Mouse (Mus musculus) G1E-ER4 (cell line): ENCODE results near the gene Aplp2. TPM values are rescaled to one million over a fixed set of nuclear protein-coding genes. Genes with fewer than 3 reads are reported as not detected.

Source experiments
- GATA1 ChIP-seq: IDR thresholded peaks from one replicate; pipeline ENCODE4 v1.8.0; 2012; ENCODE audit warnings: low read length, inconsistent platforms
- polyA plus RNA-seq: library from polyadenylated mRNA; stranded (reverse); fragments of >175 nt; gene quantifications from 2 replicates; pipeline ENCODE4 v1.2.3, GENCODE M21; 2012

Aplp2 gene
- polyA plus RNA-seq, 1 experiment: 52.4 TPM

GRCm38 (mm10) chr9:31204722-31205121, 6.9 kb downstream of the Aplp2 start:
- TF ChIP-seq GATA1: peak; percentile 55

- TF ChIP-seq GATA1: no peak
Measured at GRCm38 (mm10) chr9:31203571-31204210, 7.9 kb downstream of the Aplp2 start.

GRCm38 (mm10) chr9:31203068-31203467, 8.5 kb downstream of the Aplp2 start:
- no peak for TF ChIP-seq GATA1

GRCm38 (mm10) chr9:31198614-31199013, 13.0 kb downstream of the Aplp2 start:
- TF ChIP-seq GATA1: no peak

GRCm38 (mm10) chr9:31197782-31198181, 13.8 kb downstream of the Aplp2 start:
- no peak for TF ChIP-seq GATA1

GRCm38 (mm10) chr9:31196742-31197141, 14.9 kb downstream of the Aplp2 start:
- TF ChIP-seq GATA1: no peak

GRCm38 (mm10) chr9:31195573-31195972, 16.0 kb downstream of the Aplp2 start:
- TF ChIP-seq GATA1: no peak

GRCm38 (mm10) chr9:31192378-31192777, 19.2 kb downstream of the Aplp2 start:
- no peak for TF ChIP-seq GATA1

- no peak for TF ChIP-seq GATA1
Measured at GRCm38 (mm10) chr9:31191543-31191942, 20.1 kb downstream of the Aplp2 start.

- no peak for TF ChIP-seq GATA1
Measured at GRCm38 (mm10) chr9:31189194-31189593, 22.4 kb downstream of the Aplp2 start.

- no peak for TF ChIP-seq GATA1
Measured at GRCm38 (mm10) chr9:31184439-31184838, 27.2 kb downstream of the Aplp2 start.

GRCm38 (mm10) chr9:31183061-31183460, 28.6 kb downstream of the Aplp2 start:
- no peak for TF ChIP-seq GATA1

- TF ChIP-seq GATA1: no peak
Measured at GRCm38 (mm10) chr9:31181291-31182085, 30.1 kb downstream of the Aplp2 start.

GRCm38 (mm10) chr9:31177692-31178091, 33.9 kb downstream of the Aplp2 start:
- TF ChIP-seq GATA1: no peak

- no peak for TF ChIP-seq GATA1
Measured at GRCm38 (mm10) chr9:31176379-31177130, 35.1 kb downstream of the Aplp2 start.

- TF ChIP-seq GATA1: no peak
Measured at GRCm38 (mm10) chr9:31175978-31176377, 35.6 kb downstream of the Aplp2 start.
